Mouse (Mus musculus): ENCODE results near the gene Eya3. TPM values are rescaled to one million over a fixed set of nuclear protein-coding genes. Genes with fewer than 3 reads are reported as not detected.

Gene Eya3
- polyA plus RNA-seq, 1 experiment from 2014 or later = 26.0 TPM

- Histone ChIP-seq H3K4me1 (replicated peaks; ENCODE audit: control insufficient read depth, insufficient read depth, low read length) (no peaks in the 10 kb centered on the region; the same call in 1 of the 2 replicates), H3K9ac (ENCODE audit: low read length) (no peak overlapping the region), H3K36me3 (ENCODE audit: control insufficient read depth, insufficient read depth, low read length) (peaks cover 11% of the 10 kb centered on the region), H3K4me3 (ENCODE audit: low read length) (no peak overlapping the region), H3K4me2 (ENCODE audit: low read depth, low read length) (no peak overlapping the region), H3K27me3 (ENCODE audit: control insufficient read depth, insufficient read depth, low read depth, low read length) (no peaks in the 10 kb centered on the region), H3K9me3 (ENCODE audit: control insufficient read depth, low read length) (no peaks in the 10 kb centered on the region), H3K27ac (ENCODE audit: low read length) (no peak overlapping the region)
- WGBS = 80% methylated on average over 7 of the region's 7 CpGs
- no peak for ATAC-seq (ENCODE audit: low read depth)
These were observed 20.3 kb downstream of the Eya3 start for GRCm38 (mm10) chr4:132659106-132659505.

- peaks cover 22% of the 10 kb centered on the region for H3K36me3 ChIP-seq (ENCODE audit: control insufficient read depth, insufficient read depth, low read length)
- no peak for ATAC-seq (ENCODE audit: low read depth)
- no peaks in the 10 kb centered on the region for H3K9me3 ChIP-seq (ENCODE audit: control insufficient read depth, low read length)
- 96% methylated on average over 5 of the region's 5 CpGs for WGBS
- H3K4me1 ChIP-seq (replicated peaks; ENCODE audit: control insufficient read depth, insufficient read depth, low read length) = no peaks in the 10 kb centered on the region
- no peaks in the 10 kb centered on the region for H3K27me3 ChIP-seq (ENCODE audit: control insufficient read depth, insufficient read depth, low read depth, low read length)
- H3K9ac ChIP-seq (ENCODE audit: low read length) = no peak overlapping the region
- no peak overlapping the region for H3K4me3 ChIP-seq (ENCODE audit: low read length)
- no peak overlapping the region for H3K4me2 ChIP-seq (ENCODE audit: low read depth, low read length)
- no peak overlapping the region for H3K27ac ChIP-seq (ENCODE audit: low read length)
These were observed 33.9 kb downstream of the Eya3 start for GRCm38 (mm10) chr4:132672697-132673096.

GRCm38 (mm10) chr4:132676771-132677539, 38.2 kb downstream of the Eya3 start:
- H3K4me2 ChIP-seq (ENCODE audit: low read depth, low read length) = no peak overlapping the region
- H3K4me3 ChIP-seq (ENCODE audit: low read length) = no peak overlapping the region
- H3K9me3 ChIP-seq (ENCODE audit: control insufficient read depth, low read length) = no peaks in the 10 kb centered on the region
- peaks cover 21% of the 10 kb centered on the region for H3K36me3 ChIP-seq (ENCODE audit: control insufficient read depth, insufficient read depth, low read length)
- no peaks in the 10 kb centered on the region for H3K27me3 ChIP-seq (ENCODE audit: control insufficient read depth, insufficient read depth, low read depth, low read length)
- ATAC-seq (ENCODE audit: low read depth) = peak; percentile 59; the same call in 1 of the 2 replicates
- 76% methylated on average over 7 of the region's 7 CpGs for WGBS
- no peak overlapping the region for H3K9ac ChIP-seq (ENCODE audit: low read length)
- no peak overlapping the region for H3K27ac ChIP-seq (ENCODE audit: low read length)
- H3K4me1 ChIP-seq (replicated peaks; ENCODE audit: control insufficient read depth, insufficient read depth, low read length) = no peaks in the 10 kb centered on the region

GRCm38 (mm10) chr4:132689634-132690033, 50.8 kb downstream of the Eya3 start:
- H3K36me3 ChIP-seq (ENCODE audit: control insufficient read depth, insufficient read depth, low read length) = peaks cover 26% of the 10 kb centered on the region
- no peaks in the 10 kb centered on the region for H3K9me3 ChIP-seq (ENCODE audit: control insufficient read depth, low read length)
- no peak overlapping the region for H3K9ac ChIP-seq (ENCODE audit: low read length)
- no peaks in the 10 kb centered on the region for H3K4me1 ChIP-seq (replicated peaks; ENCODE audit: control insufficient read depth, insufficient read depth, low read length)
- no peaks in the 10 kb centered on the region for H3K27me3 ChIP-seq (ENCODE audit: control insufficient read depth, insufficient read depth, low read depth, low read length)
- no peak overlapping the region for H3K4me2 ChIP-seq (ENCODE audit: low read depth, low read length)
- ATAC-seq (ENCODE audit: low read depth) = no peak
- H3K27ac ChIP-seq (ENCODE audit: low read length) = no peak overlapping the region
- H3K4me3 ChIP-seq (ENCODE audit: low read length) = no peak overlapping the region
- 74% methylated on average over 2 of the region's 2 CpGs for WGBS

GRCm38 (mm10) chr4:132693366-132693765, 54.6 kb downstream of the Eya3 start:
- Histone ChIP-seq H3K36me3 (ENCODE audit: control insufficient read depth, insufficient read depth, low read length) (peaks cover 27% of the 10 kb centered on the region), H3K9ac (ENCODE audit: low read length) (no peak overlapping the region), H3K27ac (ENCODE audit: low read length) (no peak overlapping the region), H3K4me3 (ENCODE audit: low read length) (no peak overlapping the region), H3K4me1 (replicated peaks; ENCODE audit: control insufficient read depth, insufficient read depth, low read length) (no peaks in the 10 kb centered on the region), H3K9me3 (ENCODE audit: control insufficient read depth, low read length) (no peaks in the 10 kb centered on the region), H3K27me3 (ENCODE audit: control insufficient read depth, insufficient read depth, low read depth, low read length) (no peaks in the 10 kb centered on the region), H3K4me2 (ENCODE audit: low read depth, low read length) (no peak overlapping the region)
- ATAC-seq (ENCODE audit: low read depth) = no peak
- WGBS = 85% methylated on average over 3 of the region's 3 CpGs

GRCm38 (mm10) chr4:132702076-132702475, 63.3 kb downstream of the Eya3 start:
- H3K9me3 ChIP-seq (ENCODE audit: control insufficient read depth, low read length) = no peaks in the 10 kb centered on the region
- H3K9ac ChIP-seq (ENCODE audit: low read length) = no peak overlapping the region
- H3K4me1 ChIP-seq (replicated peaks; ENCODE audit: control insufficient read depth, insufficient read depth, low read length) = no peaks in the 10 kb centered on the region
- WGBS = 96% methylated on average over 5 of the region's 5 CpGs
- H3K27me3 ChIP-seq (ENCODE audit: control insufficient read depth, insufficient read depth, low read depth, low read length) = no peaks in the 10 kb centered on the region
- H3K4me3 ChIP-seq (ENCODE audit: low read length) = no peak overlapping the region
- H3K4me2 ChIP-seq (ENCODE audit: low read depth, low read length) = no peak overlapping the region
- H3K36me3 ChIP-seq (ENCODE audit: control insufficient read depth, insufficient read depth, low read length) = peaks cover 31% of the 10 kb centered on the region
- no peak overlapping the region for H3K27ac ChIP-seq (ENCODE audit: low read length)
- no peak for ATAC-seq (ENCODE audit: low read depth)

- H3K27me3 ChIP-seq (ENCODE audit: control insufficient read depth, insufficient read depth, low read depth, low read length) = no peaks in the 10 kb centered on the region
- no peak overlapping the region for H3K27ac ChIP-seq (ENCODE audit: low read length)
- no peak overlapping the region for H3K4me3 ChIP-seq (ENCODE audit: low read length)
- no peaks in the 10 kb centered on the region for H3K9me3 ChIP-seq (ENCODE audit: control insufficient read depth, low read length)
- H3K4me2 ChIP-seq (ENCODE audit: low read depth, low read length) = no peak overlapping the region
- 94% methylated on average over 8 of the region's 8 CpGs for WGBS
- H3K36me3 ChIP-seq (ENCODE audit: control insufficient read depth, insufficient read depth, low read length) = peaks cover 50% of the 10 kb centered on the region
- no peaks in the 10 kb centered on the region for H3K4me1 ChIP-seq (replicated peaks; ENCODE audit: control insufficient read depth, insufficient read depth, low read length)
- no peak for ATAC-seq (ENCODE audit: low read depth)
- H3K9ac ChIP-seq (ENCODE audit: low read length) = no peak overlapping the region
These were observed 68.1 kb downstream of the Eya3 start for GRCm38 (mm10) chr4:132706885-132707284.

- no peak for ATAC-seq (ENCODE audit: low read depth)
- no peaks in the 10 kb centered on the region for H3K27me3 ChIP-seq (ENCODE audit: control insufficient read depth, insufficient read depth, low read depth, low read length)
- 88% methylated on average over 7 of the region's 7 CpGs for WGBS
- no peak overlapping the region for H3K4me3 ChIP-seq (ENCODE audit: low read length)
- H3K9me3 ChIP-seq (ENCODE audit: control insufficient read depth, low read length) = no peaks in the 10 kb centered on the region
- no peak overlapping the region for H3K27ac ChIP-seq (ENCODE audit: low read length)
- no peak overlapping the region for H3K9ac ChIP-seq (ENCODE audit: low read length)
- no peaks in the 10 kb centered on the region for H3K4me1 ChIP-seq (replicated peaks; ENCODE audit: control insufficient read depth, insufficient read depth, low read length)
- peaks cover 39% of the 10 kb centered on the region for H3K36me3 ChIP-seq (ENCODE audit: control insufficient read depth, insufficient read depth, low read length)
- H3K4me2 ChIP-seq (ENCODE audit: low read depth, low read length) = no peak overlapping the region
These were observed 74.4 kb downstream of the Eya3 start for GRCm38 (mm10) chr4:132713181-132713580.

- WGBS = 100% methylated on average over 1 of the region's 1 CpGs
- H3K4me3 ChIP-seq (ENCODE audit: low read length) = no peak overlapping the region
- ATAC-seq (ENCODE audit: low read depth) = no peak
- peaks cover 21% of the 10 kb centered on the region for H3K36me3 ChIP-seq (ENCODE audit: control insufficient read depth, insufficient read depth, low read length)
- no peak overlapping the region for H3K4me2 ChIP-seq (ENCODE audit: low read depth, low read length)
- no peaks in the 10 kb centered on the region for H3K27me3 ChIP-seq (ENCODE audit: control insufficient read depth, insufficient read depth, low read depth, low read length)
- no peak overlapping the region for H3K27ac ChIP-seq (ENCODE audit: low read length)
- H3K9ac ChIP-seq (ENCODE audit: low read length) = no peak overlapping the region
- no peaks in the 10 kb centered on the region for H3K4me1 ChIP-seq (replicated peaks; ENCODE audit: control insufficient read depth, insufficient read depth, low read length)
- no peaks in the 10 kb centered on the region for H3K9me3 ChIP-seq (ENCODE audit: control insufficient read depth, low read length)
These were observed 79.5 kb downstream of the Eya3 start for GRCm38 (mm10) chr4:132718251-132718650.
